Mouse (Mus musculus) MEL (cell line): ENCODE measurements around the gene Slc36a3. TPM values are rescaled to one million over a fixed set of nuclear protein-coding genes. Genes with fewer than 3 reads are reported as not detected.
A peak's percentile ranks its signal among the peaks of the same experiment; 100 is the strongest.

Experiments used
- DNase-seq: peaks from one replicate; pipeline ENCODE4 v3.0.0; 2011; ENCODE audit warnings: low read depth, low spot score
- H3K27ac ChIP-seq: 2 replicates; pipeline ENCODE4 v1.5.1; 2012; ENCODE audit warnings: low read depth, mild to moderate bottlenecking, control low read depth, low read length, moderate library complexity; ENCODE audit not compliant: control insufficient read depth
- H3K27me3 ChIP-seq, 2 experiments: fragments of 150-350 bp in 1 of 2; sonication (generic) in 1 of 2; 2 replicates each; pipeline ENCODE4 v1.6.1; 2012; ENCODE audit warnings: low read length in 2 of 2, mild to moderate bottlenecking in 2 of 2, improper control_type of control experiment in 1 of 2, moderate library complexity in 1 of 2; ENCODE audit not compliant: insufficient read depth in 2 of 2, control insufficient read depth in 1 of 2
- H3K36me3 ChIP-seq, 2 experiments: 2 replicates each; pipeline ENCODE4 v1.6.1; 2012 to 2014; ENCODE audit warnings: low read length in 2 of 2, improper control_type of control experiment in 1 of 2, inconsistent platforms in 1 of 2, mild to moderate bottlenecking in 1 of 2; ENCODE audit not compliant: insufficient read depth in 2 of 2, control insufficient read depth in 1 of 2
- H3K4me1 ChIP-seq, 2 experiments: fragments of 150-350 bp in 1 of 2; sonication (generic) in 1 of 2; 2 replicates each; pipeline ENCODE4 v1.6.1; 2012; ENCODE audit warnings: low read length in 2 of 2, improper control_type of control experiment in 1 of 2, mild to moderate bottlenecking in 1 of 2; ENCODE audit not compliant: insufficient read depth in 2 of 2, control insufficient read depth in 1 of 2
- H3K4me3 ChIP-seq, 2 experiments: fragments of 150-350 bp in 1 of 2; sonication (generic) in 1 of 2; 2 replicates each; pipeline ENCODE4 v1.5.1; 2012; ENCODE audit warnings: low read depth in 2 of 2, low read length in 2 of 2, mild to moderate bottlenecking in 2 of 2, moderate library complexity in 2 of 2, control low read depth in 1 of 2, improper control_type of control experiment in 1 of 2; ENCODE audit not compliant: control insufficient read depth in 1 of 2, insufficient read depth in 1 of 2
- H3K79me2 ChIP-seq: 2 replicates; pipeline ENCODE4 v1.6.1; 2012; ENCODE audit warnings: mild to moderate bottlenecking, low read length, moderate library complexity; ENCODE audit not compliant: control insufficient read depth, poor library complexity, insufficient read depth
- H3K9ac ChIP-seq: 2 replicates; pipeline ENCODE4 v1.6.1; 2012; ENCODE audit warnings: low read depth, mild to moderate bottlenecking, control low read depth, low read length, moderate library complexity; ENCODE audit not compliant: control insufficient read depth, poor library complexity, severe bottlenecking
- H3K9me3 ChIP-seq: fragments of 150-350 bp; sonication (generic); replicated peaks from 2 replicates; pipeline ENCODE4 v1.6.1; 2012; ENCODE audit warnings: mild to moderate bottlenecking, low read length, improper control_type of control experiment, moderate library complexity; ENCODE audit not compliant: insufficient read depth
- BHLHE40 ChIP-seq: IDR thresholded peaks from 2 replicates; pipeline ENCODE4 v1.6.1; 2012; ENCODE audit warnings: low read depth, mild to moderate bottlenecking, inconsistent platforms, low read length, improper control_type of control experiment, borderline replicate concordance
- CHD2 ChIP-seq: IDR thresholded peaks from 2 replicates; pipeline ENCODE4 v1.6.1; 2011; ENCODE audit warnings: low read length, improper control_type of control experiment
- GABPA ChIP-seq: IDR thresholded peaks from 2 replicates; pipeline ENCODE4 v1.6.1; 2012; ENCODE audit warnings: low read depth, mild to moderate bottlenecking, inconsistent platforms, low read length, improper control_type of control experiment, moderate library complexity
- GATA1 ChIP-seq: IDR thresholded peaks from 2 replicates; pipeline ENCODE4 v1.6.1; 2011; ENCODE audit warnings: low read depth, low read length, improper control_type of control experiment
- JUND ChIP-seq: IDR thresholded peaks from 2 replicates; pipeline ENCODE4 v1.6.1; 2011; ENCODE audit warnings: low read depth, mild to moderate bottlenecking, improper control_type of control experiment, low read length
- KAT2A ChIP-seq: conservative IDR thresholded peaks from 2 replicates; pipeline ENCODE4 v1.6.1; 2012; ENCODE audit warnings: low read depth, low read length, improper control_type of control experiment, inconsistent platforms
- MAFK ChIP-seq: IDR thresholded peaks from 2 replicates; pipeline ENCODE4 v1.6.1; 2011; ENCODE audit warnings: low read depth, mild to moderate bottlenecking, low read length, improper control_type of control experiment, borderline replicate concordance
- MAX ChIP-seq: IDR thresholded peaks from 2 replicates; pipeline ENCODE4 v1.6.1; 2011; ENCODE audit warnings: low read length, improper control_type of control experiment
- MXI1 ChIP-seq: IDR thresholded peaks from 2 replicates; pipeline ENCODE4 v1.6.1; 2011; ENCODE audit warnings: mild to moderate bottlenecking, low read depth, low read length, improper control_type of control experiment
- MYB ChIP-seq: IDR thresholded peaks from 2 replicates; pipeline ENCODE4 v1.6.1; 2011; ENCODE audit warnings: mild to moderate bottlenecking, low read depth, low read length, improper control_type of control experiment
- RCOR1 ChIP-seq: IDR thresholded peaks from 2 replicates; pipeline ENCODE4 v1.6.1; 2012; ENCODE audit warnings: low read depth, mild to moderate bottlenecking, inconsistent platforms, low read length, improper control_type of control experiment
- SIN3A ChIP-seq: IDR thresholded peaks from 2 replicates; pipeline ENCODE4 v1.6.1; 2012; ENCODE audit warnings: low read length, improper control_type of control experiment, inconsistent platforms
- TBP ChIP-seq: IDR thresholded peaks from 2 replicates; pipeline ENCODE4 v1.8.0; 2011; ENCODE audit warnings: low read depth, low read length, improper control_type of control experiment
- TCF12 ChIP-seq: IDR thresholded peaks from 2 replicates; pipeline ENCODE4 v1.6.1; 2014; ENCODE audit warnings: low read depth, mild to moderate bottlenecking, inconsistent platforms, low read length, improper control_type of control experiment, moderate library complexity
- UBTF ChIP-seq: IDR thresholded peaks from 2 replicates; pipeline ENCODE4 v1.6.1; 2012; ENCODE audit warnings: low read depth, mild to moderate bottlenecking, inconsistent platforms, low read length, improper control_type of control experiment, moderate library complexity, borderline replicate concordance; ENCODE audit not compliant: insufficient read depth
- USF1 ChIP-seq: IDR thresholded peaks from 2 replicates; pipeline ENCODE4 v1.6.1; 2014; ENCODE audit warnings: low read depth, mild to moderate bottlenecking, inconsistent platforms, low read length, improper control_type of control experiment, moderate library complexity
- ZKSCAN1 ChIP-seq: IDR thresholded peaks from 2 replicates; pipeline ENCODE4 v1.6.1; 2012; ENCODE audit warnings: low read depth, mild to moderate bottlenecking, inconsistent platforms, low read length, improper control_type of control experiment, moderate library complexity
- ZNF384 ChIP-seq: IDR thresholded peaks from 2 replicates; pipeline ENCODE4 v1.6.1; 2012; ENCODE audit warnings: low read depth, mild to moderate bottlenecking, inconsistent platforms, low read length, improper control_type of control experiment
- polyA plus RNA-seq, 2 experiments: library from polyadenylated mRNA; stranded (reverse) in 1 of 2; unstranded in 1 of 2; fragments of >175 nt in 1 of 2; fragments of >200 nt in 1 of 2; gene quantifications; 2 replicates each; pipeline versions ENCODE4 v1.2.1 to v1.2.4; 2012; ENCODE audit warnings: low replicate concordance in 2 of 2, low read depth in 1 of 2; ENCODE audit not compliant: insufficient read length in 2 of 2, insufficient read depth in 1 of 2, missing spikeins in 1 of 2
- total RNA-seq: library from RNA; depleted of rRNA; stranded (reverse); fragments of 300-350 nt; gene quantifications from 2 replicates; pipeline ENCODE4 v1.2.3, GENCODE M21; 2012

Gene Slc36a3
- total and polyA plus RNA-seq, 3 experiments: 0.12 to 0.15 TPM; not detected in 1

- Histone ChIP-seq H3K79me2 (no peaks in the 10 kb centered on the region; the same call in 1 of the 2 replicates), H3K36me3 (peaks cover 0 to 9% of the 10 kb centered on the region in 2 experiments; a peak in 2 of 4 replicates), H3K27me3 (no peaks in the 10 kb centered on the region), H3K4me1 (peaks cover 10 to 24% of the 10 kb centered on the region in 2 experiments), H3K9ac (no peak overlapping the region), H3K4me3 (no peak overlapping the region), H3K27ac (no peak overlapping the region), H3K9me3 (no peaks in the 10 kb centered on the region)
- no peak for DNase-seq
- TF ChIP-seq TBP: no peak
- no peak for TF ChIP-seq KAT2A
- no peak for TF ChIP-seq TCF12
- no peak for TF ChIP-seq MAFK
- TF ChIP-seq MAX: no peak
- TF ChIP-seq BHLHE40: no peak
Measured at GRCm38 (mm10) chr11:55109521-55110300, 41.8 kb downstream of the Slc36a3 start.

- Histone ChIP-seq H3K9me3 (no peaks in the 10 kb centered on the region), H3K4me1 (peaks cover 0 to 12% of the 10 kb centered on the region in 2 experiments; a peak in 3 of 4 replicates), H3K36me3 (no peaks in the 10 kb centered on the region; a peak in 1 of 4 replicates), H3K4me3 (no peak overlapping the region), H3K27me3 (no peaks in the 10 kb centered on the region), H3K27ac (no peak overlapping the region), H3K79me2 (no peaks in the 10 kb centered on the region), H3K9ac (no peak overlapping the region)
- TF ChIP-seq JUND: no peak
- 0 out of 2 replicates have a peak, but pooled peaks have one; percentile 58 for TF ChIP-seq UBTF
- no peak for TF ChIP-seq RCOR1
- TF ChIP-seq SIN3A: no peak
- peak; percentile 71 for DNase-seq
Measured at GRCm38 (mm10) chr11:55106636-55107035, 44.9 kb downstream of the Slc36a3 start.

GRCm38 (mm10) chr11:55105389-55105788, 46.1 kb downstream of the Slc36a3 start:
- Histone ChIP-seq H3K36me3 (no peaks in the 10 kb centered on the region; a peak in 1 of 4 replicates), H3K4me1 (peaks cover 0 to 12% of the 10 kb centered on the region in 2 experiments; a peak in 3 of 4 replicates), H3K27ac (no peak overlapping the region), H3K9me3 (no peaks in the 10 kb centered on the region), H3K27me3 (no peaks in the 10 kb centered on the region), H3K4me3 (no peak overlapping the region), H3K9ac (no peak overlapping the region), H3K79me2 (no peaks in the 10 kb centered on the region)
- TF ChIP-seq BHLHE40: no peak
- no peak for TF ChIP-seq JUND
- no peak for TF ChIP-seq ZKSCAN1
- TF ChIP-seq MYB: no peak
- TF ChIP-seq USF1: no peak
- TF ChIP-seq ZNF384: no peak
- TF ChIP-seq GATA1: no peak
- no peak for TF ChIP-seq UBTF
- no peak for TF ChIP-seq GABPA
- TF ChIP-seq MXI1: no peak
- TF ChIP-seq CHD2: no peak
- no peak for DNase-seq
